Mouse (Mus musculus) cortical plate, adult 2 months (tissue): ENCODE results near the gene Nat8f2.
"Not testable (repeated sequence)": the region's sequence is repeated elsewhere in the genome, so short reads cannot be mapped to it uniquely, and the experiment has no call there.

Source experiments
- CTCF ChIP-seq: fragments of 200-500 bp; IDR thresholded peaks from 2 replicates; pipeline ENCODE4 v1.5.1; 2011; ENCODE audit warnings: mild to moderate bottlenecking, control low read depth, low read length; ENCODE audit not compliant: insufficient read depth; ENCODE audit errors: extremely low read depth
- POLR2A ChIP-seq: fragments of 200-500 bp; IDR thresholded peaks from 2 replicates; pipeline ENCODE4 v1.6.1; 2011; ENCODE audit warnings: mild to moderate bottlenecking, low read length, control low read depth; ENCODE audit not compliant: insufficient read depth; ENCODE audit errors: extremely low read depth

- TF ChIP-seq CTCF, POLR2A: not testable (repeated sequence)
Measured at GRCm38 (mm10) chr6:85843677-85844458, 25.1 kb downstream of the Nat8f2 start.
